Mouse (Mus musculus): ENCODE results near the gene Acvr1b. TPM values are rescaled to one million over a fixed set of nuclear protein-coding genes. Genes with fewer than 3 reads are reported as not detected.
A peak's percentile ranks its signal among the peaks of the same experiment; 100 is the strongest.

Acvr1b gene
- polyA plus RNA-seq, 1 experiment from 2014 or later, result 30.4 TPM

DNA sequence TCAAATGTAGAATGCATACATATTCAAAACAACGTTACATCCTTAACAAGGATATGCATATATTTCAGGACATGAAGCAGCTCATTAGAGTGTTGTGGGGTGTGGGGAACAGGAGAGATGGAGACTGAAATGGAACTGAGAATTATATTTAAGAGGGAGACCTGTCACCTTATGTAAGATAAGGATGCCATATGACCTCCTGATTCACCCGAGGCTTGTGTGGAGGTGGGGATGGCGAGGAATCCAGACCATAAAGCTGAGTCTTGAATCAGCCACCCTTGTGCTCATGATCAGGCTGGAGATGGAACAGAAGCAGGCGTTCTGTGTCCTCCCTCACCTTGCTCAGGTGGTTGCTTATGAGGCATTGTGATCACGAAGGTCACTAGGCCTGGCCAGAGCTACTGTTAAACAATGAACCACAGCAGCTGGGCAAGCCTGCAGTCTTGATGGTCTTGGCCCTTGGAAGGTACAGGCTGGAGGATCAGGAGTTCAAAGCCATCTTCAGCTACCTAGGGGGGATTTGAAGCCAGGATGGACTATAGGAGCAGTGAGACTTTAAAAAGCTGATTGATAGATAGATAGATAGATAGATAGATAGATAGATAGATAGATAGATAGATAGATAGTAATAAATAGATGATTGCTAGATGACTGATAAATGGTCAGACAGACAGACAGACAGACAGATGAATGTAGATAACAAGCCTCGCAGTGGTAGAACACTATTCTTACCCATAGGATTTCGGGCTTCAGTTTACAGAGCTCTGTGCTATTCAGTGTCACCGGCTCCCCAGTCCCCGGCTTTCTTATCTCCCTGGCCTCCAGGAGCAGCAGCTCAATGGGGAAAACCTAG is 22.2 kb upstream of the Acvr1b start:
- H3K27me3 ChIP-seq (ENCODE audit: control insufficient read depth, insufficient read depth, low read length), result no peaks in the 10 kb centered on the region
- H3K36me3 ChIP-seq (ENCODE audit: control insufficient read depth, insufficient read depth, low read length), result no peaks in the 10 kb centered on the region
- no peak overlapping the region for H3K9ac ChIP-seq (replicated peaks; ENCODE audit: low read length)
- ATAC-seq (ENCODE audit: low FRiP score, low TSS enrichment) (no peak), DNase-seq (no peak)
- no peak overlapping the region for H3K27ac ChIP-seq (replicated peaks; ENCODE audit: low read depth, low read length)
- 78% methylated on average over 9 of the region's 9 CpGs for WGBS
- no peak overlapping the region for H3K4me3 ChIP-seq (replicated peaks; ENCODE audit: low read depth, low read length)
- peaks cover 7% of the 10 kb centered on the region; the same call in 1 of the 2 replicates for H3K4me1 ChIP-seq (ENCODE audit: control insufficient read depth, insufficient read depth, low read length)
- no peak overlapping the region for H3K4me2 ChIP-seq (ENCODE audit: low read length)
- no peaks in the 10 kb centered on the region for H3K9me3 ChIP-seq (ENCODE audit: control insufficient read depth, low read length)

DNA sequence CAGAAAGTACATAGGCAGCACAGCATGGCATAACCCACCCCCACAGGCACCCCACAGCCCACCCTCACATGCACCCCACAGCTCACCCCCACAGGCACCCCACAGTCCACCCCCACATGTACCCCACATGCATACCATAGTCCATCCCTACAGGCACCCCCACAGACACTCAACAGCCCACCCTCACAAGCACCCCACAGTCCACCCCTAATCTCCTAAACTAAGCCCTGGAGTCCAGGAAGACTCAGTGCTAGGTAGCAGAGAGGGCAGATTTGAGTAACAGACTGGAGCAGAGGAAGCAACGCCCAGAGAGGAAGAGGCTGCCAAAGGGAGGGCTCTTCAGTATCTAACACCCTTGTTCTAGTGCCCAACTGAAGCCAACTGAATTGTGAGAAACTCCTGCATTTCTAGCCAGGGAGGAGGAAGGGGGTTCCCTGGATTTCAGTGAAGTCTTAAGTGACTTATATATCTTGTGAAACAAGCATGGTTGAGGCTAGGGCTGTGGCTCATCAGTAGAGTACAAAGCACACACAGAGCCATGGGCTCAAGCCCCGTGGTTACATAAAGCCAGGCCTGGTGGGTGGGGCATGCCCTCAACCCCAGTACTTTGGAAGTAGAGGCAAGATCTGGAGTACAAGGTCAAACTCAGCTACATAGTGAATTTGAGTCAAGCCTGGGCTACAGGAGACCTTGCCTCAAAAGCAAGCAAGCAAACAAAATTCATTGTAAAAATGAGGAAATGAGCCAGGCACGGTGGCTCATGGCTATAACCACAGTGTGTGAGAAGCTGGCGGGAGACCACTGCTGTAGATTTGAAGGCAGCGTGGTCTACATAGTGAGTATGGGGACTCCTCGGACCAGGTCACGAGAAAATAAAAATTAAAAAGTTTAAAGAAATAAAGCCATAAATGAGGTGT is 18.9 kb upstream of the Acvr1b start:
- H3K4me3 ChIP-seq (replicated peaks; ENCODE audit: low read depth, low read length), result no peak overlapping the region
- ATAC-seq (ENCODE audit: low FRiP score, low TSS enrichment), result no peak
- peaks cover 6% of the 10 kb centered on the region; the same call in 1 of the 2 replicates for H3K4me1 ChIP-seq (ENCODE audit: control insufficient read depth, insufficient read depth, low read length)
- no peaks in the 10 kb centered on the region for H3K36me3 ChIP-seq (ENCODE audit: control insufficient read depth, insufficient read depth, low read length)
- no peak overlapping the region for H3K4me2 ChIP-seq (ENCODE audit: low read length)
- DNase-seq, result no peak
- 83% methylated on average over 7 of the region's 7 CpGs for WGBS
- no peaks in the 10 kb centered on the region for H3K9me3 ChIP-seq (ENCODE audit: control insufficient read depth, low read length)
- H3K9ac ChIP-seq (replicated peaks; ENCODE audit: low read length), result no peak overlapping the region
- H3K27me3 ChIP-seq (ENCODE audit: control insufficient read depth, insufficient read depth, low read length), result no peaks in the 10 kb centered on the region
- no peak overlapping the region for H3K27ac ChIP-seq (replicated peaks; ENCODE audit: low read depth, low read length)

DNA sequence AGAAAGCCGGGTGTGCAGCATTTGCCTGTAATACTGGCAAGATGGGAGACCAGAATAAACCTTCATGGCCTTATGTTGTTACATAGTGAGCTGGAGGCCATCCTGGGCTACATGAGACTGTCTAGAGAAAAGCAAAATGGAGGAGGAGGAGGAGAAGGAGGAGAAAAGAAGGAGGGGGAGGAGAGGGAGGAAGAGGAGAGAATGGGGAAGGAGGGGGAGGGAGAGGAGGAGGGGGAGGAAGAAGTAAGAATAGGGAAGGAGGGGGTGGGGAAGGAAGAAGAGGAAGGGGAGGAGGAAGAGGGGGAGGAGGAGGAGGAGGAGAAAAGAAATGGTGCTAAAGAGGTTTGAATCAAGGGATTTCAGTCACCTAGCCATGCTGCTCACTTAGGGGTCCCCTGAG is 13.7 kb upstream of the Acvr1b start:
- H3K27ac ChIP-seq (replicated peaks; ENCODE audit: low read depth, low read length), result peak overlapping the region; percentile 81
- H3K4me1 ChIP-seq (ENCODE audit: control insufficient read depth, insufficient read depth, low read length), result peaks cover 41% of the 10 kb centered on the region
- H3K9ac ChIP-seq (replicated peaks; ENCODE audit: low read length), result no peak overlapping the region
- no peaks in the 10 kb centered on the region for H3K9me3 ChIP-seq (ENCODE audit: control insufficient read depth, low read length)
- no peak for DNase-seq
- no peaks in the 10 kb centered on the region for H3K36me3 ChIP-seq (ENCODE audit: control insufficient read depth, insufficient read depth, low read length)
- no peaks in the 10 kb centered on the region for H3K27me3 ChIP-seq (ENCODE audit: control insufficient read depth, insufficient read depth, low read length)
- WGBS, result 21% methylated on average over 1 of the region's 1 CpGs
- no peak overlapping the region for H3K4me3 ChIP-seq (replicated peaks; ENCODE audit: low read depth, low read length)
- ATAC-seq (ENCODE audit: low FRiP score, low TSS enrichment), result peak; percentile 19; the same call in 1 of the 2 replicates
- peak overlapping the region; percentile 29 for H3K4me2 ChIP-seq (ENCODE audit: low read length)

DNA sequence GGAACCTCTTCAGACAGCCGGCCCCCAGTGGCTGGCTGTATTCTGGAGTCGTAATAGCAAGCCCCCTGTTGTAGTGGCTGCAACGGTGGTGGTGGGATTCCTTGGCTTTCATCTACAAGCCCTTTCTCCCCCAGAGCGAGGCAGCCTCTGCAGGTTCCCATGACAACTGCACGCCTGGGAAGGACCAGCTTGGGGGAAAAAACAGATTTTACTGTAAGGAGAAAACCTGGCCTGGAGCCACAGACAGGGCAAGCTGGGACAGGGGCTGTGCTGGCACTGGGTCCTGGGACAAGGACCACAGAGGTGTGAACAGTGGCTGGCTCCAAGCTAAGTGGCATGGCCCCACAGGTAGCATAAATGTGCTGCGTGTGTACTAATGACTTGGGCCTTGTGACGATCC is 13.3 kb upstream of the Acvr1b start:
- Histone ChIP-seq H3K4me2 (ENCODE audit: low read length) (peak overlapping the region; percentile 29), H3K4me3 (replicated peaks; ENCODE audit: low read depth, low read length) (no peak overlapping the region), H3K9ac (replicated peaks; ENCODE audit: low read length) (no peak overlapping the region), H3K27ac (replicated peaks; ENCODE audit: low read depth, low read length) (peak overlapping the region; percentile 81), H3K4me1 (ENCODE audit: control insufficient read depth, insufficient read depth, low read length) (peaks cover 41% of the 10 kb centered on the region), H3K27me3 (ENCODE audit: control insufficient read depth, insufficient read depth, low read length) (no peaks in the 10 kb centered on the region), H3K9me3 (ENCODE audit: control insufficient read depth, low read length) (no peaks in the 10 kb centered on the region), H3K36me3 (ENCODE audit: control insufficient read depth, insufficient read depth, low read length) (no peaks in the 10 kb centered on the region)
- ATAC-seq (ENCODE audit: low FRiP score, low TSS enrichment) (peak; percentile 65; the same call in 1 of the 2 replicates), DNase-seq (peak; percentile 88)
- WGBS, result 11% methylated on average over 7 of the region's 7 CpGs

DNA sequence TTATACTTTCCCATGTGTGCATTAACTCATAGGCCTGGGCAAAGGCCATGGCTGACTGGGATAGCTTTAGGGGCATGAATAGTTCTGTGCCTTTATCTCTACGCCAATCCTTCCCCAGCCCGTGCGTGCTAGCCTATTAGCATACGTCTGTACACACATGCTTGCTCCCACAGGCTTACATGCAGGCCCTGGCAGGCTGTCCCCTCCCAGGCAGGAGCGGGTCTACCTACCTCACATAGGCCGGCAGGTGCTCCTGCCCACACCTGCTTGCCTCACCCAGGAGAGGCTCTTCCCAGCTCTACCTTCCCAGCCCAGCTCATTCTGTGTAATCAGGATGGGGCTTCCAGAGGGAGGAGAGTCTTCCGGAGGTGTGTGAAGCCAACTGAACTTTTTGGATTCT is 12.3 kb upstream of the Acvr1b start:
- Histone ChIP-seq H3K4me1 (ENCODE audit: control insufficient read depth, insufficient read depth, low read length) (peaks cover 41% of the 10 kb centered on the region), H3K36me3 (ENCODE audit: control insufficient read depth, insufficient read depth, low read length) (no peaks in the 10 kb centered on the region), H3K9me3 (ENCODE audit: control insufficient read depth, low read length) (no peaks in the 10 kb centered on the region), H3K4me3 (replicated peaks; ENCODE audit: low read depth, low read length) (no peak overlapping the region), H3K27me3 (ENCODE audit: control insufficient read depth, insufficient read depth, low read length) (no peaks in the 10 kb centered on the region), H3K9ac (replicated peaks; ENCODE audit: low read length) (no peak overlapping the region), H3K27ac (replicated peaks; ENCODE audit: low read depth, low read length) (0 out of 2 replicates have a peak overlapping the region, but pooled peaks have one; percentile 81), H3K4me2 (ENCODE audit: low read length) (no peak overlapping the region)
- 60% methylated on average over 7 of the region's 7 CpGs for WGBS
- ATAC-seq (ENCODE audit: low FRiP score, low TSS enrichment) (no peak), DNase-seq (no peak)

DNA sequence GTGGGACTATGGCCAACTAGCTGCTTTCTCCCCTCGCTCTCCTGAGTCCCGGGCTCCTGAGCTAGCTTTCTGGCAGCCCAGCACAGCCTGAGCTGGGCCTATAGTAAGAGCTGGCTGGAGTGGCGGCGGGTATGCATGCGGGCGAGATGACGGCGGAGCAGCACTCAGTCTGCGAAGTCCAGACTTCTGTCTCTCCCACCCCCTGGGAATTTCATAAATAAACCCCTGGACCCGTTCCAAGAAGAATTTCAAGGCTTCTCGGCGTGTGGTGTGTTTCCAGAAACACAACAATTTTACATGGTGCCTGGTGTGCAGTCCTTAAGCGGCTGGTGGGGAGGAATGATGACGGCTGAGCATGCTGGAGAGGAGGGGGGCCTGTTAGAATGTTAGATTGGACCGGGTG is 10.8 kb upstream of the Acvr1b start:
- 23% methylated on average over 15 of the region's 15 CpGs for WGBS
- peak; percentile 77 for DNase-seq
- peak overlapping the region; percentile 32; the same call in 1 of the 2 replicates for H3K27ac ChIP-seq (replicated peaks; ENCODE audit: low read depth, low read length)

DNA sequence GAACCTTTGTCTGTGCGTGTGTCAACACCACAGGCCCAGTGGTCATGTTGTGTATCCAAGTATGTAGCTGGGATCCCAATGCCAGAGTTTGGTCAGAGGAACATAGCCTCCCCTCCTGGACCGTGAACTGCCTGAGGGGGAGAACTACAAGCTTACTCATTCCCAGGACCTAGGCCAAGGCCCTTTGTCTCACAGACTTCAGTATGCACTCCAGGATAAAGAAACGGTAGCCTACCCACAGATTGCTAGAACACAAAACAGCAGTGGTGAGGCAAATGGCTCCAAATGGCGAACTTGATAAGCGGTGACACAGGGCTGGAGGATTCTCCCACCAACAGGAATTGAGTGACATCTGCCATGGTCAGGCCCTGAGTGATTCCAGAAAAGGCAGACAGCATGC is 10.0 kb upstream of the Acvr1b start:
- H3K27ac ChIP-seq (replicated peaks; ENCODE audit: low read depth, low read length), result no peak overlapping the region
- no peaks in the 10 kb centered on the region for H3K36me3 ChIP-seq (ENCODE audit: control insufficient read depth, insufficient read depth, low read length)
- H3K9ac ChIP-seq (replicated peaks; ENCODE audit: low read length), result no peak overlapping the region
- no peak overlapping the region for H3K4me2 ChIP-seq (ENCODE audit: low read length)
- peaks cover 41% of the 10 kb centered on the region for H3K4me1 ChIP-seq (ENCODE audit: control insufficient read depth, insufficient read depth, low read length)
- no peak for DNase-seq
- H3K9me3 ChIP-seq (ENCODE audit: control insufficient read depth, low read length), result no peaks in the 10 kb centered on the region
- no peak for ATAC-seq (ENCODE audit: low FRiP score, low TSS enrichment)
- 65% methylated on average over 5 of the region's 5 CpGs for WGBS
- no peak overlapping the region for H3K4me3 ChIP-seq (replicated peaks; ENCODE audit: low read depth, low read length)
- no peaks in the 10 kb centered on the region for H3K27me3 ChIP-seq (ENCODE audit: control insufficient read depth, insufficient read depth, low read length)

More for the DNA sequence above, 10.8 kb upstream of the Acvr1b start:
- Histone ChIP-seq H3K9me3 (ENCODE audit: control insufficient read depth, low read length) (no peaks in the 10 kb centered on the region), H3K4me3 (replicated peaks; ENCODE audit: low read depth, low read length) (no peak overlapping the region), H3K4me2 (ENCODE audit: low read length) (peak overlapping the region; percentile 11; the same call in 1 of the 2 replicates), H3K9ac (replicated peaks; ENCODE audit: low read length) (no peak overlapping the region), H3K4me1 (ENCODE audit: control insufficient read depth, insufficient read depth, low read length) (peaks cover 41% of the 10 kb centered on the region), H3K27me3 (ENCODE audit: control insufficient read depth, insufficient read depth, low read length) (no peaks in the 10 kb centered on the region), H3K36me3 (ENCODE audit: control insufficient read depth, insufficient read depth, low read length) (no peaks in the 10 kb centered on the region)
- ATAC-seq (ENCODE audit: low FRiP score, low TSS enrichment), result peak; percentile 59

DNA sequence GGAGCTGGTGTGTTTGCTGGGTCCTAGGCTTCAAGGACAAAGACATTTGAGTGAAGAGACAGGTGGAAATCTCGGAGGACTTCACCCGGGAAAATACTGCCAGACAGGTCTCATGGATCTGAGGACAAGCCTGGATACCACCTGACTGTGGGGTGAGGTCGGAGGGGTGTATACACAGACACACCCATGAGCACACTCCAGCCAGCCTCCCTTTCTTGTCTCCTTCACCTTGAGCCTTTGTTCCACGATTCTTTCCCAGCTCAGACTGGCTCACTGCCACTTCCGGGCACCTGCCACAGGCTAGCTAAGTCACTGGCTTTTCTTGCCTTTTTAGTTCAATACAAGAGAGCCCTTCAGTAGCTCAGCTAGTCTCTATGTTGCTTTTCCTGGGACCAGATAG is 9.6 kb upstream of the Acvr1b start:
- ATAC-seq (ENCODE audit: low FRiP score, low TSS enrichment) (no peak), DNase-seq (no peak)
- Histone ChIP-seq H3K9me3 (ENCODE audit: control insufficient read depth, low read length) (no peaks in the 10 kb centered on the region), H3K27ac (replicated peaks; ENCODE audit: low read depth, low read length) (no peak overlapping the region), H3K4me2 (ENCODE audit: low read length) (no peak overlapping the region), H3K36me3 (ENCODE audit: control insufficient read depth, insufficient read depth, low read length) (no peaks in the 10 kb centered on the region), H3K4me3 (replicated peaks; ENCODE audit: low read depth, low read length) (no peak overlapping the region), H3K27me3 (ENCODE audit: control insufficient read depth, insufficient read depth, low read length) (no peaks in the 10 kb centered on the region), H3K9ac (replicated peaks; ENCODE audit: low read length) (no peak overlapping the region), H3K4me1 (ENCODE audit: control insufficient read depth, insufficient read depth, low read length) (peaks cover 41% of the 10 kb centered on the region)
- WGBS, result 74% methylated on average over 5 of the region's 5 CpGs

Measured in midbrain, embryonic 14.5 days (tissue).